Mouse (Mus musculus) limb, embryonic 11.5 days (tissue): ENCODE measurements around the gene Gm17387. TPM values are rescaled to one million over a fixed set of nuclear protein-coding genes. Genes with fewer than 3 reads are reported as not detected.

Experiments used
- ATAC-seq: fragments of 200-750 bp; cut with Nextera tagmentation; 2 replicates; pipeline ENCODE4 v1.8.0; 2017; ENCODE audit warnings: low read depth; ENCODE audit not compliant: insufficient number of reproducible peaks, low FRiP score, low TSS enrichment
- DNase-seq: peaks from one replicate; pipeline ENCODE4 v3.0.0-alpha.2; 2015; ENCODE audit warnings: low spot score
- H3K27ac ChIP-seq: fragments of 300-500 bp; sonication (generic); replicated peaks from 2 replicates; pipeline ENCODE4 v1.5.1; 2014; ENCODE audit warnings: low read depth, mild to moderate bottlenecking, low read length
- H3K27me3 ChIP-seq: fragments of 300-500 bp; sonication (generic); 2 replicates; pipeline ENCODE4 v1.6.1; 2014; ENCODE audit warnings: mild to moderate bottlenecking, low read length, mixed read lengths; ENCODE audit not compliant: control insufficient read depth, insufficient read depth
- H3K36me3 ChIP-seq: fragments of 300-500 bp; sonication (generic); 2 replicates; pipeline ENCODE4 v1.6.1; 2014; ENCODE audit warnings: mild to moderate bottlenecking, low read length, moderate library complexity, mixed read lengths; ENCODE audit not compliant: control insufficient read depth, insufficient read depth
- H3K4me1 ChIP-seq: fragments of 300-500 bp; sonication (generic); 2 replicates; pipeline ENCODE4 v1.6.1; 2014; ENCODE audit warnings: low read length, mixed read lengths; ENCODE audit not compliant: control insufficient read depth, insufficient read depth
- H3K4me2 ChIP-seq: fragments of 300-500 bp; sonication (generic); 2 replicates; pipeline ENCODE4 v1.6.1; 2014; ENCODE audit warnings: low read depth, mild to moderate bottlenecking, moderate library complexity; ENCODE audit not compliant: severe bottlenecking
- H3K4me3 ChIP-seq: fragments of 300-500 bp; sonication (generic); 2 replicates; pipeline ENCODE4 v1.5.1; 2014; ENCODE audit warnings: low read depth, low read length
- H3K9ac ChIP-seq: fragments of 300-500 bp; sonication (generic); 2 replicates; pipeline ENCODE4 v1.6.1; 2014; ENCODE audit warnings: mild to moderate bottlenecking, low read length
- H3K9me3 ChIP-seq: fragments of 300-500 bp; sonication (generic); 2 replicates; pipeline ENCODE4 v1.6.1; 2016; ENCODE audit warnings: low read length; ENCODE audit not compliant: control insufficient read depth
- WGBS: fragments of 180-500 bp; shearing (Covaris S2); extraction: QIAGEN DNeasy Blood & Tissue Kit; methylation state at CpG from one replicate; pipeline ENCODE4 v1.1.7; 2014; 5-methylcytosine and 5-hydroxymethylcytosine counted together
- polyA plus RNA-seq: library from polyadenylated mRNA; unstranded; fragments of >200 nt; fragmentation: Nextera tagmentation; extraction: Ambion mirVana; gene quantifications from 2 replicates; pipeline ENCODE4 v1.2.1, GENCODE M21; 2014

Gene Gm17387
- polyA plus RNA-seq, 1 experiment from 2014 or later: not detected

GRCm38 (mm10) chr7:141038090-141039032 is 9.4 kb downstream of the Gm17387 start:
- no peak overlapping the region for H3K9ac ChIP-seq
- 72% methylated on average over 20 of the region's 21 CpGs for WGBS
- ATAC-seq (no peak), DNase-seq (no peak)
- H3K4me2 ChIP-seq: no peak overlapping the region
- H3K4me3 ChIP-seq: no peak overlapping the region
- H3K9me3 ChIP-seq: no peaks in the 10 kb centered on the region
- H3K27ac ChIP-seq: no peak overlapping the region
- H3K4me1 ChIP-seq: peaks cover 8% of the 10 kb centered on the region
- no peaks in the 10 kb centered on the region for H3K36me3 ChIP-seq
- no peaks in the 10 kb centered on the region for H3K27me3 ChIP-seq

DNA sequence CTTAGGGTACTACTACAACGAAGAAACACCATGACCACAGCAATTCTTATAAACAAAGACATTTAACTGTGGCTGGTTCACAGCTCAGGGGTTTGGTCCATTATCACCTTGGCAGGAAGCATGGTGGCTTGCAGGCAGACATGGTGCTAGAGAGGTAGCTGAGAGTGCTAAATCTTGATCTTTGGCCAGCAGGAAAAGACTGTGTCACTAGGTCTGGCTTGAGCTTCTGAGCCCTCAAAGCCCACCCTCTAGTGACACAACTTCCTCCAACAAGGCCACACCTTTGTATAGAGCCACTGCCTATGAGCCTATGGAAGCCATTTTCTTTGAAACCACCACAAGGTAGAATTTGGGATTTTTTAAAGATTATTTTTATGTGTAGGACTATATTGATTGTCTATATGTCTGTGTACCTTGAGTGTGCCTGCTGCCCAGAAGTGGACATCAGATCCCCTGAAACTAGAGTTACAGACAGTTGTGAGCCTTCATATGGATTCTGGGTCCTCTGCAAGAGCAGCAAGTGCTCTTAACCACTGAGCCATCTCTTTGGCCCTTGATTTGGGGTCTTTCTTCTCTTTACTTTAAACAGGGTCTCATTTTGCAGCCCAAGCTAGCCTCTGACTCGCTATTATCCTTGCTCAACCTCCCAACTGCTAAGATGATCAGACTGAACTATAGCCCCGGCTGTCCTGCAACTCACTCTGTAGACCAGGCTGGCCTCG is 10.6 kb downstream of the Gm17387 start:
- DNase-seq: no peak
- H3K4me2 ChIP-seq: no peak overlapping the region
- H3K27ac ChIP-seq: no peak overlapping the region
- H3K4me3 ChIP-seq: no peak overlapping the region
- ATAC-seq: no peak
- no peaks in the 10 kb centered on the region for H3K9me3 ChIP-seq
- H3K9ac ChIP-seq: no peak overlapping the region
- no peaks in the 10 kb centered on the region for H3K27me3 ChIP-seq
- H3K4me1 ChIP-seq: peaks cover 6% of the 10 kb centered on the region
- 95% methylated on average over 4 of the region's 4 CpGs for WGBS
- no peaks in the 10 kb centered on the region for H3K36me3 ChIP-seq

- WGBS: 53% methylated on average over 6 of the region's 9 CpGs
- H3K9me3 ChIP-seq: no peaks in the 10 kb centered on the region
- no peaks in the 10 kb centered on the region for H3K36me3 ChIP-seq
- peaks cover 6% of the 10 kb centered on the region for H3K4me1 ChIP-seq
- H3K9ac ChIP-seq: no peak overlapping the region
- H3K4me3 ChIP-seq: no peak overlapping the region
- no peak overlapping the region for H3K4me2 ChIP-seq
- peak; percentile 20; the same call in 1 of the 2 replicates for ATAC-seq
- no peaks in the 10 kb centered on the region for H3K27me3 ChIP-seq
- H3K27ac ChIP-seq: peak overlapping the region; percentile 52; the same call in 1 of the 2 replicates
- DNase-seq: peak; percentile 33
Measured at GRCm38 (mm10) chr7:141040867-141041606, 12.1 kb downstream of the Gm17387 start.

GRCm38 (mm10) chr7:141041661-141042060 is 12.7 kb downstream of the Gm17387 start:
- no peak overlapping the region for H3K4me3 ChIP-seq
- no peaks in the 10 kb centered on the region for H3K27me3 ChIP-seq
- H3K36me3 ChIP-seq: no peaks in the 10 kb centered on the region
- DNase-seq: peak; percentile 32
- H3K9me3 ChIP-seq: no peaks in the 10 kb centered on the region
- H3K27ac ChIP-seq: peak overlapping the region; percentile 52; the same call in 1 of the 2 replicates
- no peak for ATAC-seq
- WGBS: 30% methylated on average over 5 of the region's 5 CpGs
- peak overlapping the region; percentile 17; the same call in 1 of the 2 replicates for H3K4me2 ChIP-seq
- no peak overlapping the region for H3K9ac ChIP-seq
- H3K4me1 ChIP-seq: peaks cover 6% of the 10 kb centered on the region

GRCm38 (mm10) chr7:141042539-141042938 is 13.6 kb downstream of the Gm17387 start:
- H3K27ac ChIP-seq: no peak overlapping the region

GRCm38 (mm10) chr7:141046931-141047580 is 18.1 kb downstream of the Gm17387 start:
- Histone ChIP-seq H3K9me3 (no peaks in the 10 kb centered on the region), H3K27me3 (no peaks in the 10 kb centered on the region), H3K9ac (no peak overlapping the region), H3K4me3 (no peak overlapping the region), H3K4me1 (peaks cover 6% of the 10 kb centered on the region; the same call in 1 of the 2 replicates), H3K36me3 (no peaks in the 10 kb centered on the region), H3K27ac (no peak overlapping the region), H3K4me2 (peak overlapping the region; percentile 67; the same call in 1 of the 2 replicates)
- DNase-seq (no peak), ATAC-seq (no peak)
- WGBS: 69% methylated on average over 6 of the region's 6 CpGs

More at GRCm38 (mm10) chr7:141042539-141042938, 13.6 kb downstream of the Gm17387 start:
- no peaks in the 10 kb centered on the region for H3K9me3 ChIP-seq
- DNase-seq: no peak
- H3K4me2 ChIP-seq: no peak overlapping the region
- no peaks in the 10 kb centered on the region for H3K27me3 ChIP-seq
- WGBS: 28% methylated on average over 4 of the region's 4 CpGs
- ATAC-seq: 0 out of 2 replicates have a peak, but pooled peaks have one; percentile 22
- H3K4me1 ChIP-seq: peaks cover 6% of the 10 kb centered on the region
- no peak overlapping the region for H3K9ac ChIP-seq
- H3K4me3 ChIP-seq: no peak overlapping the region
- no peaks in the 10 kb centered on the region for H3K36me3 ChIP-seq

GRCm38 (mm10) chr7:141047581-141048225 is 18.8 kb downstream of the Gm17387 start:
- DNase-seq (no peak), ATAC-seq (peak; percentile 81)
- Histone ChIP-seq H3K36me3 (no peaks in the 10 kb centered on the region), H3K4me2 (peak overlapping the region; percentile 67), H3K27ac (0 out of 2 replicates have a peak overlapping the region, but pooled peaks have one; percentile 21), H3K4me1 (0 out of 2 replicates have a peak, but pooled peaks cover 2% of the 10 kb centered on the region), H3K4me3 (peak overlapping the region; percentile 23), H3K9ac (peak overlapping the region; percentile 35; the same call in 1 of the 2 replicates), H3K27me3 (no peaks in the 10 kb centered on the region), H3K9me3 (no peaks in the 10 kb centered on the region)
- WGBS: 7% methylated on average over 15 of the region's 19 CpGs
